Mouse (Mus musculus): ENCODE data around the gene Rab5if. TPM values are rescaled to one million over a fixed set of nuclear protein-coding genes. Genes with fewer than 3 reads are reported as not detected.
"Not testable (repeated sequence)": the region's sequence is repeated elsewhere in the genome, so short reads cannot be mapped to it uniquely, and the experiment has no call there.

Rab5if gene
- total RNA-seq, 2 experiments from 2014 or later = 124 to 125 TPM

DNA sequence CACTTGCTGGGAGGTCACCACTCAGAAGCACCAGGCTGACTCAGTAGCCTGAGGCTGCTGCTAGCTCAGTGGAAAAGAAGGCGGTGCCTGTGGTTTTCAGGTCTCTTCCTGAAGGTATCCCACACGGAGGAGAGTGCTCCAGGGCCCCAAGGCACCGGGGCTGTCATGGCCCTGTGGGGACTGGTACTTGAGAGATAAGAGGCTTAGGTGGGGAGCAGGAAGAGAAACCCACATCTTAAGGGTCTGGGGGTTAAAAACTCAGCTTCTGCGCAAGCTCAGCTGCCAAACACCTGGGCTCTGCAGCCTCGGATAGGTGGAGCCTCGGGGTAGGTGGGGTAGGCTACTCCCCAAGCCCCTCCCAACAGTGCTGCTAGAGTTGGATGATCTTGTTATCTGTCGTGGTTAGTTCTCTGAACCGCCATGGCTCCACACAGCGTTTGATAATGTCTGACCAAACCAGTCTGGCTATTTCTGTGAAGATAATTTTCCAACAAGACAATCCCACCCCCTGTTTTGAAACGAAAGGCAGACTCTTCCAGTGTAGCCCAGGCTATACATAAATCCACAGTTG is 19.6 kb downstream of the Rab5if start:
- intact Hi-C loops (cut with DNase I) = no loop called here
- no peak for DNase-seq (ENCODE audit: low spot score)

DNA sequence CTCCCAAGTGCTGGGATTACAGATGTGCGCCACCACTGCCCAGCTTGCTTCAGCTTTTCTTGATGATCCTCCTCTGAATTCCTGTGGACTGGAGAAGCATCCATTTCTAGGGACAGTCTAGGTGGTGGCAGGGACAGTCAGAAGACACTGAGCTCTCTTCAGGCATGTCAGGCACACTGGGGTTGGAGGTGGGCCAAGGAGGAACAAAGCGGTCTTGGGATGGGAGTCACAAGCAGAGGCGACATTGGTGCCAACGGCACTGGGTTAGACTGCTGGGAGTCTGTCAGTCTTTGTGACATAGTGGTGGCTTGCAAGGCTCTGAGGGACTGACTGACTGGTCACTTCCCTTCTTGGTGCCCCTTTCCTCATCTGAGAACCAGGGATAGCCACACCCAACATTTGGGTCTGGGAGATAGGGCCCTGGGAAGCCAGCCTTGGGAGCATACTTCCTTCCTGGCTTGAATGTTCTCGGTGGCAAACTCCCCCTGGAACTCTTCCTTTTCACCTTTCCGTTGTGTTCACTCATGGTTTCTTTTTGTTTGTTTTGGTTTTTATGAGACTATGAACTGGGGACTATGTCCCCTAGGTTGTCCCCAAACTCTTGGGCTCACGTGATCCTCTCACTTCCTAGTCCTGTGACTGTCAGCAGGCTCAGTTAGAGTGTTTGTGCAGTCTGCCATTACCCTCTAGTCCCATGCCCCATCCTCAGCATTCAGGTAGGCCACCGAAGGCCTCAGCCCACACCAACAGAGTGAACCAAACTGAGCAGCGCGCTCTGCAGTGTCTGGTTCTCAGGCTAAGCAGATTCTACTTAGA is 21.7 kb downstream of the Rab5if start:
- intact Hi-C loops (cut with DNase I) = no loop called here

DNA sequence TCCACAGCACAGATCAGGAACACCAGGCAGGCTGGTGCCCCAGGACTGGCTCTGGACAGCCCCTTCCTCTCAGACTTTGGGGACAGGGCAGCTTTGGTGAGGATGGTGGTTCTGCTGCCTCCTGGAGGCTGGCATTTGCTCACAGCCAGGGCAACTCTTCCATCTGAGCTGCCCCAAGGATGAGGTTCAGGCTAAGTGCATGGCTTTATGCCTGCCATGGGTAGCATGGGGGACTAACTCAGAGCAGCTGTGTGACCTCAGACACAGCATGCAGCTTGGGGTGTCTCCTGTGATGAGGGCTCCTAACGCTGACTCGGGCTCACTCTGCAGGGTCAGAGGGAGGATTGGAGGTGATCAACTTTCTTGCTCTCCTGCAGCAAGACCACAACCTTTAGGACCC is 22.7 kb downstream of the Rab5if start:
- DNase-seq (ENCODE audit: low spot score); intact Hi-C loops (cut with DNase I): not testable (repeated sequence)

More for the DNA sequence above, 21.7 kb downstream of the Rab5if start:
- no peak for DNase-seq (ENCODE audit: low spot score)

DNA sequence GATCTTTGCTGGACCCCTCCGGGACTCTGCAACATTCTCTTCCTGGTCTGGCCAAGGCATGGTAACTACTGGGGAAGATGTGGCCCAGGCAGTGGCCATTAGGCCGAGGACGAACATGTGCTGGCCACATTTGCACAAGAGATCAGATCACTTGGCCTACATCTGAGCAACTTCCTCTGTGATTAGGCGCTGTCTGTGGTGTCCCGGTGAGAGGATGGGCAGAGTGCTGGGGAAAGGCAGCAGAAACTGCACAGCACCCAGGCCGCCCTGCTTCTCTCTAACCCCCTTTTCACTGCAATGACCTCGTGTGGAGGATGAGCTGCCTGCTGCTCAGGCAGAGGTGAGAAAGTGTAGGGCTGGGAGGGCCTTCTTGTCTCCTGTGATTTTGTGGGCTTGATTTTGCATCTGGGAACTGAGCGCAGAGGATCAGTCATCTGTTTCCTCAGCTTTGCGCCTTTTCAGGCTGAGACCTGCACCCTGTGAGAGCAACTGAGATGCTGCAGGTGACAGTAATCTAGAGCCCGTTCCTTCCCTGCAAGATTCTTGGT is 23.2 kb downstream of the Rab5if start:
- DNase-seq (ENCODE audit: low spot score) = no peak
- intact Hi-C loops (cut with DNase I) = no loop called here

DNA sequence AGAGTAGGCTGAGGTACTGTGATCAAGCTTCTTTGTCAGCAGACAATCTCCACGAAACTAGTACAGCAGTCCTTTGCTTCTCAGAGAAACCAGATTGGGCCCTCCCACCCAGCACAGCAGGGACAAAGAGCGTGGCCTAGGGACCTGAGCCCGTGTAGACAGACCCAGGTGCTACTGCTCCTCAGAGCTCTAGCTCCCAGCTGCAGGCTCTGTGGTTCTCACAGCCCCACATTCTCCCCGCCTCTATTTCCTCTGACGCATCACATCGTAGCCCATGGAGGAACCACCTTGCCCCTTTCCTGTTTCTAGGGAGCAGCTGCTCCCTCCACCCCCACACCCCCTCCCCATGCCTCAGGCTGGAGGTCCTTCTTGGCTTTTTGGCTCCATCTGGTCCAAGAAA is 24.1 kb downstream of the Rab5if start, which contains the start of gene Sla2:
Sla2 (minus strand) TSS at position 176 of the 400 bp plus-strand sequence.
- intact Hi-C loops (cut with DNase I) = no loop called here
- no peak for DNase-seq (ENCODE audit: low spot score)

DNA sequence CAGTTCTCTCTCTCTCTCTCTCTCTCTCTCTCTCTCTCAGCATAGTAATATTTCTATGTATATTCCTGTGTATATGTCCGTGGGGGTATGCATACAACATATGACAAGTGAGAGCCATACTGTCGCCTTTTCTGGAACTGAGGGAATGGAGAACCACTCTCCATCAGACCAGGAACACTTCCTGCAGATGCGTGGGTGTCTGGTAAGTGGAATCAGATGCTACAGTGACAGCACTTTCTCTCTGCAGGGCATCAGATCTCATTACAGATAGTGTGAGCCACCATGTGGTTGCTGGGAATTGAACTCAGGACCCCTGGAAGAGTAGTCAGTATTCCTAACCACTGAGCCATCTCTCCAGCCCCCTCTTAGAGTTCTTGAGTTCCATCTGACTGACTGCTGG is 25.6 kb downstream of the Rab5if start:
- intact Hi-C loops (cut with DNase I) = no loop called here
- DNase-seq (ENCODE audit: low spot score) = no peak

DNA sequence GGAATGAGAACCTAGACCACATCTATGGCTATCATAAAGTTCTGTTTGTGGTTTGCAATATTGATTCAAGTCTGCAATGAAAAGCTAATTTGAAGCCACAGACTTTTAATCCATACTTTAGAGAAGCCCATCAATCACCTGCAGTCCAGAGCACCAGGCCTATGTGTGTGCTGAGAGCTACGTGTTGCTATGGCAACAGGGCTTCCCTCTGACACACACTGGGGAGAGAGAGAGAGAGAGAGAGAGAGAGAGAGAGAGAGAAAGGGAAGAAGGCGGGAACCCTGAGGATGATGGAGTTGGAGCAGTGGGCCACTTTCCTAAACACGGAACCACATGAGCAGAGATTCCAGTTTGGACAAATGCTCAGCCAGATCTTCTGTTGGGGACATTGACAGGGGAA is 29.3 kb downstream of the Rab5if start:
- DNase-seq (ENCODE audit: low spot score) = no peak
- intact Hi-C loops (cut with DNase I) = no loop called here

DNA sequence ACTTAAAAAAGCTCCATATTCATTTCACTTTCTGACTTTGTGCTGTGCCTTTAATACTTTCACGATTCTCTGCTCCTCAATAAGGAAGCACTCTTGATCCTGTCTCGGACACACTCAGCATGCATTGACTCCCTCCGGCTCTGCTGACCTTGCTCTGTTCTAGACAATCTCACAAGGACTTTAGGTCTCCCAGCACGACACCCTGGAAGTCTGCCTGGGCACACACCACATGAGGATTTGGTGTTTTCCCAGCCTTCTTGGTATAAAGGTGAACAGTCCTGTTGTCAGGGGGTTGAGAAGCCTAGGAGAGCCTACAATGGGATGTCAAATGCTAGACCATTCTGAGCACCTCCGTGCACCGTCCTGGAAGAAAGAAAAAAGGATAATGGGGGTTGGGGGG is 29.9 kb downstream of the Rab5if start:
- intact Hi-C loops (cut with DNase I) = no loop called here
- no peak for DNase-seq (ENCODE audit: low spot score)

DNA sequence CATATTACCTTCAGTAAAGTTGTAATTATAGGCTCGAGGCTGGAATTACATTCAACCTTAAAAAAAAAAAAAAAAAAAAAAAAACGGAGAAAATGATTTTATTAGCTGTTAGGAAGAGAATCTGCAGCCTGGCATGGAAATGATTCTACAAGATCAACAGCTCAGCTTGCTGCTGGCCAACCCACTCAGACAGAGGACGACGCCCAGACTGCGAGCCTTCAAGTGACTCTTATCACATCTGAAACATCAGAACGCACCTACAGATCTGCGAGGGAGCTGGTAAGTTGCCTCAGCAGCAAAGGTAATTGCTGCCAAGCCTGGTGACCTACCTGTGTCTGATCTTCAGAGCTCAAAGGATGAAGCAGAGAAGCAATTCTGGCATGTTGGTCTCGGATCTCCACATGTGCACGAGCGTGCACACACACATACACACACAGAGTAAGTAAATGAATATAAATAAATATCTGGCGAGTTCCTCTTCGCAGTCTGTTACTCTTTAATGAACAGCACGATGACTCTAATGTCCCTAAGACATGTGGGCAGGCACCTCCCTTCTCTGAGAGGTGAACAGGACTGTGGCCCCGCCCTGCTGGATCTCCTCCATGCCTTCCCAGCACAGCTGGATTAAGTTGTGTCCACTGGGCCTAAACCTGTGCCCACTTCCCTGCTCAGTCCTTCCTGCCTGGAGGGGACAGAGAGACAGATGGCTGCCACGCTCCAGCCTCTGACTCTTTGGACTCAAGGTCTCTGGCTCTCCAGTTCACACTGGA is 31.8 kb downstream of the Rab5if start:
- intact Hi-C loops (cut with DNase I) = no loop called here

DNA sequence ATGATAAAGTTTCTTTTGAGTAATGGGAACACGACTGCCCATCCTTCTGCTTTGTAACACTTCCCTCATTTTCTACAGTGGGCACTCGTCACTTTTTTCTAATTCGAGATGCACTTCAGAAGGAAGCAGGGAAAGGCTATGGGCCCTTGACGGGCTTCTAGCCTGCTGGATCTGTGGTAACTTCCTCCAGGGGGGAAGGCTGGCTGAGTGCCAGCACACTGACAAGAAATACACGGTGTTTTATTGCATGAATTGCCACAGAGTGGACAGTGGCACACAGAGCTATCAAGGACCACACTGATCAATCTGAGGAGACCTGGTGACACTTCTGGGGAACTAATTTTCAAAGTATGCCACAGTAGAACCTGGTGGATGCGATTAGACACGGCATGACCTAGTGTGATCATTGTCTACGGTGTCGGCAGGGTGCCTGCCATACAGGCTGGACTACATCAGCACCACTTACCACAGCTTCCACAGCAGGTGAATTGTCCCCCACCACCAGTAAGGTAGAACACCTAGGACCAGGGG is 33.5 kb downstream of the Rab5if start:
- intact Hi-C loops (cut with DNase I) = no loop called here
- no peak for DNase-seq (ENCODE audit: low spot score)

More for the DNA sequence above, 31.8 kb downstream of the Rab5if start:
- DNase-seq (ENCODE audit: low spot score) = no peak

DNA sequence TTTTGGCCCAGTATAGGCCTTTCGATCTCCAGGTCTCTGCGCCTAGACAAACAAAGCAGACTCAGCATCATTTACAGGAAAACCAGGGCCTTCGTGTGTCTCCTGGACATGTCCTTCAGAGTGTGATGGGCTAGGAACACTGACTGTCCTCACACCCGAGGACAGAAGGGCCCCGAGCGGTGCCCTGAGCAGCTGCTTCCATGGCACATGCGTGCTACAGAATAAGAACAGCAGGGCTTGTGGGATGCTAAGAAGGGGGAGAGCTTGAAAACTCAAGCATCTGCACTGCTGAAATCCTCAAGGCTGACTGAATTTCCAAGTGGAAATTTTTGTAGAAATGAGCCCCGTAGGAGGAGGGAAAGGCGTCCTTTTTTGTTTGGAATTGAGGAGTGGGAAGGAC is 34.1 kb downstream of the Rab5if start:
- DNase-seq (ENCODE audit: low spot score) = no peak
- intact Hi-C loops (cut with DNase I) = no loop called here

DNA sequence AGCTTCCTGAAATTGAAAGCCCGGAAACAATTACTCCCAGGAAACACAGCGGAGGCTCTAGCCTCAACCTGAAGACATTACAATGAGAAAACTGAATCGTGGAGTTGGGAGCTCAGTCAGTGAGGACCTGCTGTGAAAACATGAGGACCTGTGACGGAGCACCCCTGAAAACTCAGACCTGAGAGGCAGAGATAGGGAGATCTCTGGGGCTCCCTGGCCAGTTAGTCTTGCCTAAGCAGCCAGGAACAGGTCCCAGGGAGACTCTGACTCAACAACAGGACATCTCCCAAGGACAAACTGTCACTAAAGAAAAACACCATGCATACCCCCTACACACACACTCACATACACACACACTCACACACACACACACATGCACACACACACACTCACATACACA is 35.4 kb downstream of the Rab5if start:
- no peak for DNase-seq (ENCODE audit: low spot score)
- intact Hi-C loops (cut with DNase I) = no loop called here

DNA sequence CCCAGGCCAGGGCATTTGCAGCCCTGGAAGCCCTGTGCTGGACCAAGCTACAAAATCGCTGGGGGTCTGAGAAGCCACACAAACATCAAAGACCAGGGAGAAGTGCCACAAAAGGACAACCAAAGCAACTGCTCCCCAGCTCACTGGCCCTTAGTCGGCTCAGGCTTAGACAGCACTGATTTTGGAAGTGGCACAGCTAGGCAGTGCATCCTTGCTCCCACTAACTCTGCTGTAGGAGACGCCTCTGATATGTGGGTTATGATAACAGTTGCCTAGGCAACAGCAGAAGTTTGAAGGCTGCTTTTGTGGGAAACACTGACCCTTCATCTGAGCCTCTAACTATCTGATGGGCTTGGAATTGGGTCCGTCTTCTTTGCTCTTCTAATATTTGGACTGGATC is 36.3 kb downstream of the Rab5if start:
- intact Hi-C loops (cut with DNase I) = no loop called here
- DNase-seq (ENCODE audit: low spot score) = no peak

DNA sequence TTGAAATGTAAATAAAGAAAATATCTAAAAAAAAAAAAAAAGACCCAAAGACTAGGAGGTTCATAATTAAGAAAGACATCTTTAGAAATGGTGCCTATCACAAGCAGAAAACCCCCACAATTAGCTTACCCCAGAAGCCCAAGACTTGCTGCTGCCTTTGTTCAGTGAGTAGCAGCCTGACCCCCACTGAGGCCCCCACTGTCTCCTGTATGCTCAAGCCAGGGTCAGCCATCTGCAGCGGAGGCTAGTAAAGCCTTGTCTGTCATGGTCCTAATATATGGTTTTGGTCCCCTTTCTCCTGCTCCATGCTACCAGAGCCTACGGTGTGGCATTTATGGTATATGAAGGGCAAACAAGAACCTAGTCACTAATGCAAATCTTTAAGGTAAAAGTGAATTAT is 38.4 kb downstream of the Rab5if start:
- intact Hi-C loops (cut with DNase I) = no loop called here
- DNase-seq (ENCODE audit: low spot score) = no peak

DNA sequence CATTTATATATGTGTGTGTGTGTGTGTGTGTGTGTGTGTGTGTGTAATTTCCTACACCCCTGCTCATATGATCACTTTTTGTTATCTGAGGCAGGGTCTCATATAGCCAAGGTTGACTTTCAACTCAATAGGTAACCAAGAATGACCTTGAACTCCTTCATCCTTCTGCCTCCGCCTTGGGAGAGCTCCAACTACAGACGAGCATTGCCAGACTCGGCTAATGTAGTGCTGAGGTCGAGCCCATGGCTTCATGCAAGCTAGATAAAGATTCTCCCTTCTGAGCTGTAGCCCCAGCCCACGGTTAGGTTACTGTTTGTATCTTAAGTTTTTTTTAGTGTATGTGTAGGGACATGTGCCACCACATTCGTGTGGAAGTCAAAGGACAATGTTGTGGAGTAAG is 39.0 kb downstream of the Rab5if start:
- no peak for DNase-seq (ENCODE audit: low spot score)
- intact Hi-C loops (cut with DNase I) = no loop called here

DNA sequence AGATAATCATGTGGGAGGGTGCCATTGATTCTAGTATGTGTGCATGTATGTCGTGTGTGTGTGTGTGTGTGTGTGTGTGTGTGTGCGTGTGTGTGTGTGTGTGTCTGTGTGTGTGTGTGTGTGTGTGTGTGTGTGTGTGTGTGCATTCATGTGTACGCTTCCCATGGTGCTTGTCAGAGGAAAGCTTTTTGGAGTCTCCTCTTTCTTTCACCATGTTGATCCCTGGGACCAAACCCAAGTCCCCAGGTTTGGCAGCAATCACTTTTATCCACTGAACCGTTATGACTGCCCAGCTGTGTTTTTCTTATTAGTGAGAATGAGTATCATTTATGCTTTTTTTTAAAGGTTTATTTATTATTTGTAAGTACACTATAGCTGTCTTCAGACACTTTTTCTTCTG is 39.5 kb downstream of the Rab5if start:
- DNase-seq (ENCODE audit: low spot score); intact Hi-C loops (cut with DNase I): not testable (repeated sequence)

DNA sequence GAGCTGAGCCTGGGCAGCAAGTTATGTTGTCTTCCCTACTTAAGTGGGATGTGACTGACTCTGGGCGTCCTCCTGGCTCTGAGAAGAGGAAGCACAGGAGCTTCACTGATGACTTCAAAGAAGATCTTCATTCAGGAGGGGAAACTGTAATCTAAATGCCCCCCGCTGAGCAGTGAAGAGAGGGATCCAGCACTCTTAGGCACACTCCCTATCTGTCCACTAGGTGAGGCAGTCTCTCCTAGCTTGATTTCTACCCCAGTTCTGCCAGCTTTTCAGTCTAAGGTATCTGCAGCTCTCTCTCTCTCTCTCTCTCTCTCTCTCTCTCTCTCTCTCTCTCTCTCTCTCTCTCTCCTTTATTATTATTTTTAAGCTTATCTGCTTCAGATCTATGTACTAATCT is 40.4 kb downstream of the Rab5if start:
- DNase-seq (ENCODE audit: low spot score) = no peak
- intact Hi-C loops (cut with DNase I) = no loop called here

DNA sequence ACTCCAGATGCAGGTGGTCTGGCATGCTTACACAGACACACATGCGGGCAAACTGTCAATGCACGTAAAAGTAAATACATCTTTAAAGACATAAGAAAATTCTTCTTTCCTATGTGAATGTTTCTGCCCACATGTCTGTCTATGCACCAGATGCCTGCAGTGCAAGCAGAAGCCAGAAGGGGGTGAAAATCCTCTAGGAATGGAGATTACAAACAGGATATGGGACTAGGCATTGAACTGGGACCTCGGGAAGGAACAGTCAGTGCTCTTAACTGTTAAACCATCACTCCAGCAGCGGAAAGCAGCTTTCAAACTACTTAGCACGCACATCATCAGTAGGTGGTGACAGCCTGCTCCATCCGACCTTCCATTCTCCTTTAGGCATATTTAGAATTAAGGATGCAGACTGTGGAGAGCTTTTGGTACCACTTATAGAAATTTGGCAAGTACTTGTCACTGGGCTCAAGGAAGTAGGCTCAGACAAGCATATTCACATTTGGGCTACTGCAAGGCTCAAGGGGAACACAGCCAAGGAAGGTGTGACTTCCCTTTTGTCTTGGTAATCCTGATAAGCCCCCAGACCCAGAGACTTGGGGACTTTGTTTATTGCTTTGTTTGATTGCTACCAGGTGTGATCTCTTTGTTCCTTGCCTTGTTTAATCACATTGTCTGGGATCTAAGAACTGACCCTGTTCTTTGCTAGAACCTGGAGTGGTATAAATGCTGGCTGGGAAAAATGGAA is 42.2 kb downstream of the Rab5if start:
- no peak for DNase-seq (ENCODE audit: low spot score)
- intact Hi-C loops (cut with DNase I) = loop anchor here (1.0 to 2.0 kb wide), 2 partner anchors 126 to 190 kb away; no protein-coding TSS in a partner anchor

DNA sequence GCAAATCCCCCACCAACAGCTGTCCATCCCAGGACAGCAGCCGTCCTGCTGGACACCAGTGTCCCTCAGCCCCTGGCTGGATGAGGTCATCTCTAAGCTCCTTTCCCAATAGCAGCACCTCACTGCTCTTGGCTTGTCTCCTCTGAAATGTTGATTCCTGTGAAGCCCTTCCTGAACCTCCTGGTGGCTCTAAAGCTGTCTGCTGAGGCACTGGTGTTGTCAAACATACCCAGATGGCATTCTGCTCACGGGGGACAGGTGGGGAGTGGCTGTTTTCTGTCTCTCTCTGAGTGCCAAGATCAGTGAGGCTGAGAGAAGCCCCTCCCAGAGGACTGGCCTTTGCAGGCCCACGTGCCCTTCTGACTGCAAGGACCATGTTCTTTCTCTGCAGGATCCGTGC is 43.0 kb downstream of the Rab5if start:
- intact Hi-C loops (cut with DNase I) = loop anchor here (2.0 kb wide), 1 partner anchor 125 kb away; no protein-coding TSS in a partner anchor
- DNase-seq (ENCODE audit: low spot score) = not testable (repeated sequence)
